Mouse (Mus musculus) liver, embryonic 15.5 days (tissue): Measurements from ENCODE around the gene Agpat3. TPM values are rescaled to one million over a fixed set of nuclear protein-coding genes. Genes with fewer than 3 reads are reported as not detected.

Experiments used
- ATAC-seq: fragments of 200-750 bp; cut with Nextera tagmentation; 2 replicates; pipeline ENCODE4 v1.8.0; 2017; ENCODE audit warnings: moderate number of reproducible peaks, mild to moderate bottlenecking, moderate library complexity; ENCODE audit not compliant: insufficient read depth
- H3K27ac ChIP-seq: fragments of 300-500 bp; sonication (generic); replicated peaks from 2 replicates; pipeline ENCODE4 v1.5.1; 2015; ENCODE audit warnings: mild to moderate bottlenecking, inconsistent platforms
- H3K27me3 ChIP-seq: fragments of 300-500 bp; sonication (generic); 2 replicates; pipeline ENCODE4 v1.6.1; 2015; ENCODE audit warnings: mild to moderate bottlenecking, inconsistent platforms
- H3K36me3 ChIP-seq: fragments of 300-500 bp; sonication (generic); replicated peaks from 2 replicates; pipeline ENCODE4 v1.6.1; 2015; ENCODE audit warnings: moderate library complexity, mild to moderate bottlenecking, inconsistent platforms
- H3K4me1 ChIP-seq: fragments of 300-500 bp; sonication (generic); replicated peaks from 2 replicates; pipeline ENCODE4 v1.6.1; 2015; ENCODE audit warnings: inconsistent platforms
- H3K4me2 ChIP-seq: fragments of 300-500 bp; sonication (generic); 2 replicates; pipeline ENCODE4 v1.6.1; 2015; ENCODE audit warnings: moderate library complexity, mild to moderate bottlenecking, inconsistent platforms
- H3K4me3 ChIP-seq: fragments of 300-500 bp; sonication (generic); replicated peaks from 2 replicates; pipeline ENCODE4 v1.5.1; 2015; ENCODE audit warnings: mild to moderate bottlenecking, inconsistent platforms
- H3K9ac ChIP-seq: fragments of 300-500 bp; sonication (generic); 2 replicates; pipeline ENCODE4 v1.6.1; 2015; ENCODE audit warnings: moderate library complexity, mild to moderate bottlenecking, inconsistent platforms
- H3K9me3 ChIP-seq: fragments of 300-500 bp; sonication (generic); replicated peaks from 2 replicates; pipeline ENCODE4 v1.6.1; 2016; ENCODE audit warnings: inconsistent platforms
- WGBS: fragments of 180-500 bp; shearing (Covaris S2); methylation state at CpG from one replicate; pipeline ENCODE4 v1.1.7; 2015; ENCODE audit warnings: mixed read lengths; ENCODE audit not compliant: insufficient replicate concordance; 5-methylcytosine and 5-hydroxymethylcytosine counted together
- polyA plus RNA-seq: library from polyadenylated mRNA; unstranded; fragments of >200 nt; fragmentation: Nextera tagmentation; extraction: Ambion mirVana; gene quantifications from 2 replicates; pipeline ENCODE4 v1.2.1, GENCODE M21; 2015

Agpat3 gene
- polyA plus RNA-seq, 1 experiment from 2014 or later, result 33.1 TPM

- Histone ChIP-seq H3K36me3 (0 out of 2 replicates have a peak, but pooled peaks cover 2% of the 10 kb centered on the region), H3K4me3 (no peak overlapping the region), H3K9ac (no peak overlapping the region), H3K27ac (no peak overlapping the region), H3K4me2 (no peak overlapping the region), H3K4me1 (peaks cover 20% of the 10 kb centered on the region), H3K27me3 (no peaks in the 10 kb centered on the region), H3K9me3 (no peaks in the 10 kb centered on the region)
- no peak for ATAC-seq
- 73% methylated on average over 5 of the region's 5 CpGs for WGBS
Observed at GRCm38 (mm10) chr10:78292381-78292780, 59.9 kb downstream of the Agpat3 start.

GRCm38 (mm10) chr10:78290730-78291535, 61.4 kb downstream of the Agpat3 start:
- Histone ChIP-seq H3K9me3 (no peaks in the 10 kb centered on the region), H3K4me2 (no peak overlapping the region), H3K4me3 (no peak overlapping the region), H3K9ac (no peak overlapping the region), H3K36me3 (peaks cover 9% of the 10 kb centered on the region), H3K27ac (no peak overlapping the region), H3K27me3 (no peaks in the 10 kb centered on the region), H3K4me1 (peaks cover 18% of the 10 kb centered on the region)
- 65% methylated on average over 8 of the region's 8 CpGs for WGBS
- ATAC-seq, result no peak

- no peak for ATAC-seq
- H3K4me2 ChIP-seq, result no peak overlapping the region
- no peak overlapping the region for H3K4me3 ChIP-seq
- H3K36me3 ChIP-seq, result peaks cover 20% of the 10 kb centered on the region
- no peak overlapping the region for H3K27ac ChIP-seq
- H3K4me1 ChIP-seq, result peaks cover 11% of the 10 kb centered on the region; the same call in 1 of the 2 replicates
- no peaks in the 10 kb centered on the region for H3K27me3 ChIP-seq
- no peak overlapping the region for H3K9ac ChIP-seq
- 64% methylated on average over 4 of the region's 4 CpGs for WGBS
- H3K9me3 ChIP-seq, result no peaks in the 10 kb centered on the region
Observed at GRCm38 (mm10) chr10:78288896-78289295, 63.4 kb downstream of the Agpat3 start.

GRCm38 (mm10) chr10:78288135-78288534, 64.2 kb downstream of the Agpat3 start:
- 66% methylated on average over 5 of the region's 5 CpGs for WGBS
- H3K4me2 ChIP-seq, result no peak overlapping the region
- no peaks in the 10 kb centered on the region for H3K9me3 ChIP-seq
- peaks cover 20% of the 10 kb centered on the region for H3K36me3 ChIP-seq
- peaks cover 4% of the 10 kb centered on the region; the same call in 1 of the 2 replicates for H3K4me1 ChIP-seq
- H3K4me3 ChIP-seq, result no peak overlapping the region
- no peaks in the 10 kb centered on the region for H3K27me3 ChIP-seq
- H3K9ac ChIP-seq, result no peak overlapping the region
- no peak overlapping the region for H3K27ac ChIP-seq
- ATAC-seq, result no peak

GRCm38 (mm10) chr10:78287465-78288132, 64.7 kb downstream of the Agpat3 start:
- peaks cover 20% of the 10 kb centered on the region for H3K36me3 ChIP-seq
- H3K4me3 ChIP-seq, result no peak overlapping the region
- no peaks in the 10 kb centered on the region for H3K9me3 ChIP-seq
- no peak overlapping the region for H3K27ac ChIP-seq
- H3K9ac ChIP-seq, result no peak overlapping the region
- WGBS, result 67% methylated on average over 22 of the region's 22 CpGs
- no peak for ATAC-seq
- no peaks in the 10 kb centered on the region for H3K27me3 ChIP-seq
- peaks cover 1% of the 10 kb centered on the region; the same call in 1 of the 2 replicates for H3K4me1 ChIP-seq
- no peak overlapping the region for H3K4me2 ChIP-seq

- H3K4me1 ChIP-seq, result no peaks in the 10 kb centered on the region
- H3K4me3 ChIP-seq, result no peak overlapping the region
- no peaks in the 10 kb centered on the region for H3K9me3 ChIP-seq
- WGBS, result 64% methylated on average over 4 of the region's 4 CpGs
- H3K36me3 ChIP-seq, result peaks cover 26% of the 10 kb centered on the region
- no peak for ATAC-seq
- H3K27me3 ChIP-seq, result no peaks in the 10 kb centered on the region
- H3K4me2 ChIP-seq, result no peak overlapping the region
- no peak overlapping the region for H3K27ac ChIP-seq
- H3K9ac ChIP-seq, result no peak overlapping the region
Observed at GRCm38 (mm10) chr10:78285959-78286358, 66.3 kb downstream of the Agpat3 start.

- Histone ChIP-seq H3K9ac (no peak overlapping the region), H3K4me2 (no peak overlapping the region), H3K27ac (no peak overlapping the region), H3K27me3 (no peaks in the 10 kb centered on the region), H3K9me3 (no peaks in the 10 kb centered on the region), H3K4me1 (no peaks in the 10 kb centered on the region), H3K4me3 (no peak overlapping the region), H3K36me3 (peaks cover 28% of the 10 kb centered on the region)
- ATAC-seq, result 0 out of 2 replicates have a peak, but pooled peaks have one; percentile 13
- 37% methylated on average over 6 of the region's 6 CpGs for WGBS
Observed at GRCm38 (mm10) chr10:78285409-78285808, 66.9 kb downstream of the Agpat3 start.

- Histone ChIP-seq H3K36me3 (peaks cover 32% of the 10 kb centered on the region), H3K27me3 (no peaks in the 10 kb centered on the region), H3K9ac (no peak overlapping the region), H3K27ac (no peak overlapping the region), H3K9me3 (no peaks in the 10 kb centered on the region), H3K4me1 (no peaks in the 10 kb centered on the region), H3K4me3 (no peak overlapping the region), H3K4me2 (no peak overlapping the region)
- 20% methylated on average over 12 of the region's 12 CpGs for WGBS
- no peak for ATAC-seq
Observed at GRCm38 (mm10) chr10:78284812-78285211, 67.5 kb downstream of the Agpat3 start.

GRCm38 (mm10) chr10:78282411-78282810, 69.9 kb downstream of the Agpat3 start:
- H3K36me3 ChIP-seq, result peaks cover 35% of the 10 kb centered on the region
- H3K9me3 ChIP-seq, result no peaks in the 10 kb centered on the region
- H3K4me1 ChIP-seq, result no peaks in the 10 kb centered on the region
- H3K27ac ChIP-seq, result no peak overlapping the region
- no peak overlapping the region for H3K4me3 ChIP-seq
- ATAC-seq, result no peak
- H3K9ac ChIP-seq, result no peak overlapping the region
- H3K4me2 ChIP-seq, result no peak overlapping the region
- H3K27me3 ChIP-seq, result no peaks in the 10 kb centered on the region
- 70% methylated on average over 4 of the region's 4 CpGs for WGBS

GRCm38 (mm10) chr10:78280486-78280885, 71.8 kb downstream of the Agpat3 start:
- H3K9ac ChIP-seq, result no peak overlapping the region
- 70% methylated on average over 9 of the region's 9 CpGs for WGBS
- H3K27ac ChIP-seq, result no peak overlapping the region
- no peak overlapping the region for H3K4me2 ChIP-seq
- no peaks in the 10 kb centered on the region for H3K9me3 ChIP-seq
- H3K36me3 ChIP-seq, result peaks cover 24% of the 10 kb centered on the region
- H3K4me1 ChIP-seq, result no peaks in the 10 kb centered on the region
- H3K27me3 ChIP-seq, result no peaks in the 10 kb centered on the region
- H3K4me3 ChIP-seq, result no peak overlapping the region
- ATAC-seq, result no peak

- no peak overlapping the region for H3K9ac ChIP-seq
- 50% methylated on average over 8 of the region's 8 CpGs for WGBS
- H3K36me3 ChIP-seq, result peaks cover 18% of the 10 kb centered on the region
- no peaks in the 10 kb centered on the region for H3K4me1 ChIP-seq
- H3K9me3 ChIP-seq, result no peaks in the 10 kb centered on the region
- H3K4me3 ChIP-seq, result no peak overlapping the region
- no peak overlapping the region for H3K27ac ChIP-seq
- ATAC-seq, result peak; percentile 43; the same call in 1 of the 2 replicates
- H3K27me3 ChIP-seq, result no peaks in the 10 kb centered on the region
- no peak overlapping the region for H3K4me2 ChIP-seq
Observed at GRCm38 (mm10) chr10:78279210-78279609, 73.1 kb downstream of the Agpat3 start.
